Mouse (Mus musculus) lung, postnatal 0 days (tissue): Measurements from ENCODE around the gene Prkag2.

Experiments
- CTCF ChIP-seq: IDR thresholded peaks from 2 replicates; pipeline ENCODE4 v1.5.1; 2016; ENCODE audit warnings: antibody characterized with exemption, mild to moderate bottlenecking
- EP300 ChIP-seq: IDR thresholded peaks from 2 replicates; pipeline ENCODE4 v1.6.1; 2016; ENCODE audit warnings: antibody characterized with exemption, mild to moderate bottlenecking, control low read depth

- TF ChIP-seq EP300 (no peak), CTCF (no peak)
These were observed 110.8 kb downstream of the Prkag2 start for GRCm38 (mm10) chr5:24989683-24990082.
